Mouse (Mus musculus): ENCODE results near the gene Adamtsl1. TPM values are rescaled to one million over a fixed set of nuclear protein-coding genes. Genes with fewer than 3 reads are reported as not detected.

Adamtsl1 gene
- polyA plus RNA-seq, 1 experiment from 2014 or later, result 6.9 TPM

DNA sequence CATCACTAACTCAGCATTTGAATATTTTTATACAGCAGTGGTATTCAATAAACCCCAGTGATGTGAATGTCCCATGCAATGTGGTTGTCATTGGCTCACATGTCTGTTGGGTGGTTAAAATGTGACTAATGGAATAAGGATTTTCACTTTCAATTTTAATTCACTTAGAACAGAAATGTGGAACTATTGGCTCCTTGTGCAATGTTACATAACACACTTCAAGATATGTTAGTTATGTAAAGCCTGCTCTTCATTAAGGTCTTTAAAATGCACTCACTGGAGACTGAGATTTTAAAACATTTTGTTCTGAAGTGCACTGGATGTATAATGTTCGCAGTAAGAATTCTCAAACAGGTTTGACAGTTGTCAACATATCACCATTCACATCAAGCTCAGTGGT lies 181.3 kb downstream of the Adamtsl1 start:
- Histone ChIP-seq H3K9me3 (no peaks in the 10 kb centered on the region), H3K4me1 (no peaks in the 10 kb centered on the region), H3K36me3 (replicated peaks) (no peaks in the 10 kb centered on the region), H3K27me3 (replicated peaks; ENCODE audit: low read depth, poor library complexity, severe bottlenecking) (no peaks in the 10 kb centered on the region), H3K27ac (replicated peaks) (no peak overlapping the region), H3K4me3 (no peak overlapping the region)
- WGBS, result 90% methylated on average over 1 of the region's 1 CpGs
- DNase-seq (ENCODE audit: low spot score), result no peak

DNA sequence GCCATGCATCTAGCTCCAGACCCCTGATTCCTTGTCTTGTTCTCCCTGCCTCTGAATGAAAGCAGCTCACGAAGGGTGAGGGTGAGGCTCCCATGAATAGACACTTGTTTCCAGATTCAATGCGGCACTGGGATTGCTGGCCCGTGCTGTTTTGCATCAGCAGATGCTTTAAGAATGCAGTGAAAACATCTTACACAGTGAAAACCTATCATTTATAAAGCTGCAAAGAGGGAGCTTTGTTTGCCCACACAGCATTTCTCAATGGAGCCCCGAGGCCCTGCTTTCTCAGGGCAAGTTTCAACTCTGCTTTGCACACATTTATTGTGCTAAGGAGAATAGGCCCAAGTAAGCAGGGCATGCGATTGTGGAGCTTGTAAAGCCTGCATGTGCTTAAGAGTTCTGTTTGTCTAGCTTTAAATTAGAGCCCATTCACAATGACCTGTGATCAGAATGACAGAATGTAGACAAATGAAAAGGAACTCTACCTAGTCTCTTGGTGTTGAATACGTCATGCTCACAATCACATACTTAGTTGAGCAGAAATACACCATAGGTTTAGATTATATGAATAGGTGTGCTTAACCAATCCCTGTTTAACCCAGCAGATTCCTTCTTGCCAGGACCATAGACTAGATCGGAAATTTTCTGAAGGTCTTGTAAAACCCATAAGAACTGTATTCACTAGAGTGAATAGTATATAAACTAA lies 193.5 kb downstream of the Adamtsl1 start:
- Histone ChIP-seq H3K4me1 (0 out of 2 replicates have a peak, but pooled peaks cover 3% of the 10 kb centered on the region), H3K36me3 (replicated peaks) (no peaks in the 10 kb centered on the region), H3K9me3 (no peaks in the 10 kb centered on the region), H3K27me3 (replicated peaks; ENCODE audit: low read depth, poor library complexity, severe bottlenecking) (peaks cover 37% of the 10 kb centered on the region), H3K4me3 (no peak overlapping the region), H3K27ac (replicated peaks) (no peak overlapping the region)
- peak; percentile 26 for DNase-seq (ENCODE audit: low spot score)
- WGBS, result 35% methylated on average over 7 of the region's 7 CpGs

DNA sequence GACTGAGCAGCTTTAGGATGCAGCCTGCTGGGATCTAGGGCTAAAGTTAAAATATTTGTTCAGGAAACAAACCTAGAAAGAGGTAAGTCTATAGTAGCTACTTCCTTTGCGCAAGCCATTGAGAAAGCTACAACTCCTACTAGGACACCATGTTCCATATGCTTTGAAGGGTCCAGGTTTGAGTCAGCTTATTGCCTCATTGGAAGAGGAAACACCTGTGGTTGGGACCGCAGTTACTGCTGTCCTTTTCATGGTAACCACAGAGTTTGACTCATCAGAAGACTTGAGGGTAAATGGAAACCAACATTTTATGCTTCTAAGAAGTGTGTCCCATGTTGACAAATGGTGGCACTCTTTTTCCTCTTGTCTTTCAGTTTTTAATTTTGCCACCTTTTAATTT lies 195.7 kb downstream of the Adamtsl1 start:
- Histone ChIP-seq H3K9me3 (no peaks in the 10 kb centered on the region), H3K27ac (replicated peaks) (no peak overlapping the region), H3K27me3 (replicated peaks; ENCODE audit: low read depth, poor library complexity, severe bottlenecking) (peaks cover 37% of the 10 kb centered on the region), H3K36me3 (replicated peaks) (no peaks in the 10 kb centered on the region), H3K4me1 (0 out of 2 replicates have a peak, but pooled peaks cover 3% of the 10 kb centered on the region), H3K4me3 (no peak overlapping the region)
- 93% methylated on average over 2 of the region's 2 CpGs for WGBS
- no peak for DNase-seq (ENCODE audit: low spot score)

DNA sequence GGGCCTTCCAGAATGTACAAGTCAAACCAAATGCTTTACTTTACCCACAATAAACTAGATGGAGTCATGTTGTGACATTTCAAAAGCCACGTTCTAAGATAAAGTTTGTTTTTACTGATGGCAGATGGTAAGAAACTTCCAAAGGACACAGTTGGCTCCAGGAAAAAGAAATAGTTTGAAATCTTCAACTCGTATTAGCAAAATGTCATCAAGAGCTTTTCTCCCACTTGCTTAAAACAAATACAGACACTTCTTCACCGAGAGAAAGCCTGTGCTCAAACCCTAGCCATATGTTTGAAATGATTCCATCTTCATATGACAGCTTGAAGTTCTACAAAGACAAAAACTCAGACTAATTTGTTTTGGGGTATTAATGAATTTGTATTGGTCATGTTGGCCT lies 211.0 kb downstream of the Adamtsl1 start:
- no peak overlapping the region for H3K27ac ChIP-seq (replicated peaks)
- DNase-seq (ENCODE audit: low spot score), result no peak
- no peak overlapping the region for H3K4me3 ChIP-seq
- H3K9me3 ChIP-seq, result no peaks in the 10 kb centered on the region
- no peaks in the 10 kb centered on the region for H3K4me1 ChIP-seq
- no peaks in the 10 kb centered on the region for H3K27me3 ChIP-seq (replicated peaks; ENCODE audit: low read depth, poor library complexity, severe bottlenecking)
- H3K36me3 ChIP-seq (replicated peaks), result no peaks in the 10 kb centered on the region
- WGBS, result 82% methylated on average over 3 of the region's 3 CpGs

DNA sequence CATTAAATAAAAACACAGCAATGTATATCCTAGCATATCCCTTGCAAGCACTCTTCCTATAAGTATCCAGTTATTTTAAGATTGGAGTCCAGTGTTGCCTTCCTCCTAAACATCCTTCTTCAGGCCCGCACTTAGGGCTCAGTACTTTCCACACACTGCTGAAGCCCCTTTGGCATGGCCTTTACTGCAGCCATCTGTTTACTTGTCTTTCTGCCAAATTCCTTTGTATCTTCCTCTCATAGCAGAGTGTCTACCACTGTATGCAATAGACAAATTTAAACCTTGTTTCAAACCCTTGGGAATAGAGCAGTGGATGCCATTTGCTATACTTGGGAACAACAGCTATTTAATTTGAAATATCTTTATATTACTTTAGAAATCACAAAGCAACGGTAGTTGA lies 213.8 kb downstream of the Adamtsl1 start:
- Histone ChIP-seq H3K9me3 (0 out of 2 replicates have a peak, but pooled peaks cover 2% of the 10 kb centered on the region), H3K4me1 (no peaks in the 10 kb centered on the region), H3K36me3 (replicated peaks) (no peaks in the 10 kb centered on the region), H3K4me3 (no peak overlapping the region), H3K27ac (replicated peaks) (no peak overlapping the region), H3K27me3 (replicated peaks; ENCODE audit: low read depth, poor library complexity, severe bottlenecking) (no peaks in the 10 kb centered on the region)
- DNase-seq (ENCODE audit: low spot score), result no peak
- 91% methylated on average over 2 of the region's 2 CpGs for WGBS

DNA sequence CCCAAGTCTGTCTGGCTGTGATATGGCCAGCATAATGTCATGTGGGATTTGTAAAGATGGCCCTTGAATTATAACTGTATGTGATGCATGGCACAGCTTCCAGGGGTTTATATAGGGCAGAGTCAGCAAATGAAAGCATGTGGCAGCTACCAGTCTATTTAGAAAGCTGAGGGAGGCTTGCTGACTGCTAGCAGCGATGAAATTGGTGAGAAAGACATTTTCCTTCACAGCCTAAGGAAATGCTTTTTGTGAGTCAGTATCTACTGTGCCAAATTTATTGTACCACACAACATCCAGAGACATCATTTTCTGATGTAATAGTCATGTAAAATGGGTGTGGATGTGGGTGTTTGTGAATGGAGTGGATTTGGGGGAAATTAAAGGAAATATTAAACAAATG lies 214.4 kb downstream of the Adamtsl1 start:
- WGBS, result 76% methylated on average over 1 of the region's 1 CpGs
- Histone ChIP-seq H3K36me3 (replicated peaks) (no peaks in the 10 kb centered on the region), H3K27ac (replicated peaks) (no peak overlapping the region), H3K4me1 (no peaks in the 10 kb centered on the region), H3K27me3 (replicated peaks; ENCODE audit: low read depth, poor library complexity, severe bottlenecking) (no peaks in the 10 kb centered on the region), H3K9me3 (0 out of 2 replicates have a peak, but pooled peaks cover 2% of the 10 kb centered on the region), H3K4me3 (no peak overlapping the region)
- no peak for DNase-seq (ENCODE audit: low spot score)

DNA sequence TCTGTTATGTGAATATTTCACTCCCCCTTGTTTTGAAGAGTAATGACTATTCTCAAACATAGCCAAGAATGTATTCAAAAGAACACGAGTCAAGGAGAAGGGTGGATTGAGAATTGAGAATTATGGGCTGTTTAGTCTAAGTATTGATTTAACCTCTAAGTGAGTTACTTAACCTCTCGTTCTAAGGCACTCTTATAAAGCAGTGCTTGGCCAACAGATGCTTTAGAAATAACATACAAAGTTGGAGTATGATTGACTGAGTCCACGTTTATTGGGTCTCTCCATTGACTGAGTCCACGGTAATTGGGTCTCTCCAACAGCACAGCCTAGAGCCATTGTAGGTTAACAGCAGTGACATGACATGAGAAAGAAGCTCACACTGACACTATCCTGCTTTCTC lies 226.5 kb downstream of the Adamtsl1 start:
- Histone ChIP-seq H3K27me3 (replicated peaks; ENCODE audit: low read depth, poor library complexity, severe bottlenecking) (peaks cover 3% of the 10 kb centered on the region; the same call in 1 of the 2 replicates), H3K4me1 (peaks cover 6% of the 10 kb centered on the region; the same call in 1 of the 2 replicates), H3K9me3 (no peaks in the 10 kb centered on the region), H3K36me3 (replicated peaks) (no peaks in the 10 kb centered on the region), H3K27ac (replicated peaks) (no peak overlapping the region), H3K4me3 (no peak overlapping the region)
- DNase-seq (ENCODE audit: low spot score), result no peak
- WGBS, result 81% methylated on average over 4 of the region's 4 CpGs

DNA sequence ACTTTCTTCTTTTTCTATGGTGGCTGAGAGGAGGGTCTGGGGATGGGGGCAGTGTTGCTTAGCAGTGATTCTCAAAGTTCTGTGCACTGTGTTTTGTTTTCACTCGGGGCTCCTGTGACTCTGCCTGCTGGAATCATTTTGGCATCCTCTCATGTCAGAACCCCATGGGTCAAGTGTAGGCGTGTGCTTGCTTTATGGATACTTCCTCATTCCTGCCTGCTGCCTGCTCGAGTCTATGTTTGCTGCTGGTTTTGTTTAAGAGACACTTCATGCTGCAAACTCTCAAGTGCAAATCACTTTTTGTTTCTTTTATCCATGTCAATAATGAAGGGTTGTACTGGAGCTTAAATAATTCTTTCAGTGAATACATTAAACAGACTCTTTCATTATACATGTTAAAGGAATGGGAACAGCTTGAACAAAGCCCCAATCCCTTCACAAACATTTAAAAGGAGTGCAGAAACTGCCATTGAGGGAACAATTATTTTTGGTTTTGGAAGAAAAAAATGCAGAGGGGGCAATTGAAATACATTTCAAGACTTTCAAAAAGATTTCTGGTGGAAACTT lies 227.9 kb downstream of the Adamtsl1 start:
- Histone ChIP-seq H3K4me1 (peaks cover 6% of the 10 kb centered on the region; the same call in 1 of the 2 replicates), H3K27ac (replicated peaks) (no peak overlapping the region), H3K9me3 (no peaks in the 10 kb centered on the region), H3K4me3 (no peak overlapping the region), H3K36me3 (replicated peaks) (no peaks in the 10 kb centered on the region), H3K27me3 (replicated peaks; ENCODE audit: low read depth, poor library complexity, severe bottlenecking) (peaks cover 3% of the 10 kb centered on the region; the same call in 1 of the 2 replicates)
- DNase-seq (ENCODE audit: low spot score), result peak; percentile 30
- 28% methylated on average over 3 of the region's 3 CpGs for WGBS

DNA sequence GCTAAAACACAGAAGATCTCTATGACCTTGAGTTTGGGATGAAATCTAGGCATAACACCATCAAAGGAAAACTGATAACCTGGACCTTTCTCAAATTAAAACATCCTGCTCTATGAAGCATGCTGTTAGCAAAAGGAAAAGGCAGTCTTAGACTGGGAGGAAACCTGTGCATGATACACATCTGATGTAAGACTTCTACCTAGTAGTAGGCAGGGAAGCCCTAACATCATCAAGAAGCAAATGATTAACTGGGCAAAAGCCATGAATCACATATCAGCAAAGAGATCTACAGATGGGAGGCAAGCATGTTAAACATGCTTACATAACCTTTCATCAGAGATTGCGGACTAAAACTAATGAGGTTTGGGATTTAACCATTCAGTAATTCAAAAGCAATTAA lies 229.5 kb downstream of the Adamtsl1 start:
- no peak overlapping the region for H3K27ac ChIP-seq (replicated peaks)
- H3K4me1 ChIP-seq, result peaks cover 6% of the 10 kb centered on the region; the same call in 1 of the 2 replicates
- H3K36me3 ChIP-seq (replicated peaks), result no peaks in the 10 kb centered on the region
- no peaks in the 10 kb centered on the region for H3K9me3 ChIP-seq
- no peak for DNase-seq (ENCODE audit: low spot score)
- 81% methylated on average over 1 of the region's 1 CpGs for WGBS
- H3K27me3 ChIP-seq (replicated peaks; ENCODE audit: low read depth, poor library complexity, severe bottlenecking), result peaks cover 3% of the 10 kb centered on the region; the same call in 1 of the 2 replicates
- no peak overlapping the region for H3K4me3 ChIP-seq

DNA sequence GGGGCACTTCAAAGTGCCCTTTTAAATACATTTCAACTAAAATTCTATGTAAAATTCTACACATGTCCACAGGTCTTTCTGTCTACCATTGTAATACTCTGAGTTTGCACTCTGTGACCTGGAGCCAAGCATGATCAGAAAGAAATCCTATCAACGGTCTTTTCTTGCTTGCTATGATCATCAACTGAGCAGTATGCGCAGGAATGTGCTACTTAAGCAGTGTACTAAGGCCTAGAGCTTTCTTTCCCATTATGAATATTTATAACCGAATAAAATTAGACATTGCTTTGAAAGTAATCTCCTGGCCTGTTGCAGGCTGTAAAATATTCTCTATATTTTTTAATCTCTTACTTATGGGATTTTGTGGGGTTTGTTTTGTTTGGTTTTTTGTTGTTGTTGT lies 248.7 kb downstream of the Adamtsl1 start:
- no peaks in the 10 kb centered on the region for H3K27me3 ChIP-seq (replicated peaks; ENCODE audit: low read depth, poor library complexity, severe bottlenecking)
- no peak overlapping the region for H3K27ac ChIP-seq (replicated peaks)
- H3K4me3 ChIP-seq, result no peak overlapping the region
- peaks cover 7% of the 10 kb centered on the region for H3K4me1 ChIP-seq
- H3K9me3 ChIP-seq, result no peaks in the 10 kb centered on the region
- H3K36me3 ChIP-seq (replicated peaks), result no peaks in the 10 kb centered on the region
- WGBS, result 87% methylated on average over 3 of the region's 3 CpGs
- no peak for DNase-seq (ENCODE audit: low spot score)

DNA sequence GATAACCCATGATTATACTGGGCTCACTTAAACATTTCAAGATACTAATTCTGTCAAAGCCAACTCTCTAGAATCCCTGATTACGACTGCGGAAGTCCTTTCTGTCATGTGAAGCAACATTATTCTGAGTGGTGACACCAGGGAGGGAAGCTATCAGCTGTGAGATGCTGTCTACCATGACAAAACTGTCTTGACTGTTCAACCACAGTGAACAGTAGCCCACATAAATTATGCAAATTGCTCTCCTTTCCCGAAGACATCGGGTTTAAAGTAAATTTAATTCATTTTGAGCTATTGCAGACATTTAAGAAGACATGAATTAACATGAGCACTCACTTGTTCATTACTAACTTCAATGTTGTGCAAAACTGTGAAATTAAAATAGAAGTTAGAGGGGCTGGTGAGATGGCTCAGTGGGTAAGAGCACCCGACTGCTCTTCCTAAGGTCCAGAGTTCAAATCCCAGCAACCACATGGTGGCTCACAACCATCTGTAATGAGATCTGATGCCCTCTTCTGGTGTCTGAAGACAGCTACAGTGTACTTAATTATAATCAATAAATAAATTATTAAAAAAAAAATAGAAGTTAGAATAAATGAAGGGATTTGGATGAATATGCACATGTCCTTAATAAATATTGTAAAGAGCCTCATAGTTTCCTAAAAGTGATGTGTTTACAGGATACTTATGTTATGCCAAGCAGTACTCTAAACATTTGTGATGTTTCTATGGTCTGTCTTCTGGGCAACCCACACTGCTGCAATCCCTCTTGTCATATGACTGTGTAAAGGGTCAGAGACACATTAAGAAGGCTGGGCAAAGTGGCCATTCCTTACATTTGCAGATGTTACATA lies 249.4 kb downstream of the Adamtsl1 start:
- H3K27ac ChIP-seq (replicated peaks), result no peak overlapping the region
- H3K4me1 ChIP-seq, result peaks cover 14% of the 10 kb centered on the region
- no peak for DNase-seq (ENCODE audit: low spot score)
- H3K9me3 ChIP-seq, result no peaks in the 10 kb centered on the region
- no peak overlapping the region for H3K4me3 ChIP-seq
- no peaks in the 10 kb centered on the region for H3K36me3 ChIP-seq (replicated peaks)
- 87% methylated on average over 5 of the region's 5 CpGs for WGBS
- H3K27me3 ChIP-seq (replicated peaks; ENCODE audit: low read depth, poor library complexity, severe bottlenecking), result no peaks in the 10 kb centered on the region

DNA sequence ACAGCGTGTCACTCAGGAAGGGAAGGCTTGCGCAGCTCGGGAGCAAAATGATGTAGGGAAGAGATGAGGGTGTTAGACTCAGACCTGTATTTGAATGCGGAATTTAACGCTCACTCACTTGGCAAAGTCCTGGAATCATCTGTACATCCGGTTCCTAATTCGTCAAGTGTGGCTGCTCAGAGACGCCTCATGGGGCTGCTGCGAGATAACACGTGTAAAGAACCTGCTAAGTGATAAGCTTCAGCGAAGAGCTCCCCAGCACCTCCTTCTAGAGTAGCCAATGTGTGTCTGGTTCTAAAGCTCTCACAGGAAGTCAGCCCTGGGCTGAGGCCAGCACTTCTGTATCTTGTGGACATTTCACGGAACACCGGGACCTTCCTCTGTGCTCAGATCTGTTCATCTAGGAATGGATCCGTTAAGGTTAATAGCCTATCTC lies 250.1 kb downstream of the Adamtsl1 start:
- Histone ChIP-seq H3K36me3 (replicated peaks) (no peaks in the 10 kb centered on the region), H3K27ac (replicated peaks) (no peak overlapping the region)
- 93% methylated on average over 14 of the region's 14 CpGs for whole genome bisulfite sequencing

More for the DNA sequence above, 250.1 kb downstream of the Adamtsl1 start:
- H3K4me1 ChIP-seq, result peaks cover 17% of the 10 kb centered on the region
- H3K27me3 ChIP-seq (replicated peaks; ENCODE audit: low read depth, poor library complexity, severe bottlenecking), result no peaks in the 10 kb centered on the region
- DNase-seq (ENCODE audit: low spot score), result no peak
- no peak overlapping the region for H3K4me3 ChIP-seq
- no peaks in the 10 kb centered on the region for H3K9me3 ChIP-seq
